Mouse (Mus musculus) cortical plate, adult 2 months (tissue): Measurements from ENCODE around the gene Dtx3.

Source experiments
- CTCF ChIP-seq: fragments of 200-500 bp; IDR thresholded peaks from 2 replicates; pipeline ENCODE4 v1.5.1; 2011; ENCODE audit warnings: mild to moderate bottlenecking, control low read depth, low read length; ENCODE audit not compliant: insufficient read depth; ENCODE audit errors: extremely low read depth
- POLR2A ChIP-seq: fragments of 200-500 bp; IDR thresholded peaks from 2 replicates; pipeline ENCODE4 v1.6.1; 2011; ENCODE audit warnings: mild to moderate bottlenecking, low read length, control low read depth; ENCODE audit not compliant: insufficient read depth; ENCODE audit errors: extremely low read depth

DNA sequence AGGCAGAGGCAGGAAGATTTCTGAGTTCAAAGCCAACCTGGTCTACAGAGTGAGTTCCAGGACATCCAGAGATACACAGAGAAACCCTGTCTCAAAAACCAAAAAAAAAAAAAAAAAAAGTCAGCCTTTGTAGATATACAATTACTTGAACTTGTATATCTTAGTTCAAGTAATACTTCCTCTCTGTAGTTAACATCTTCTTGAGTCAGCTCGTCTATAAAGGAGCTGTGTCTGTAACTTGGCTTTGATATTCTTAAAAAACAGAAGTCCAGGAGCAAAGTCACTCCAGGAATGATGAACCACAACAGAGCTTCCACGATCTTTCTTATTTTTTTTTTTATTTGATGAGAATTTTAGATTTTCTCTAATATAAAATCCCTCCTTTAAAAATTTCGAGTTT is 34.8 kb downstream of the Dtx3 start:
- TF ChIP-seq CTCF (no peak), POLR2A (no peak)
